In the genomic region with DNA sequence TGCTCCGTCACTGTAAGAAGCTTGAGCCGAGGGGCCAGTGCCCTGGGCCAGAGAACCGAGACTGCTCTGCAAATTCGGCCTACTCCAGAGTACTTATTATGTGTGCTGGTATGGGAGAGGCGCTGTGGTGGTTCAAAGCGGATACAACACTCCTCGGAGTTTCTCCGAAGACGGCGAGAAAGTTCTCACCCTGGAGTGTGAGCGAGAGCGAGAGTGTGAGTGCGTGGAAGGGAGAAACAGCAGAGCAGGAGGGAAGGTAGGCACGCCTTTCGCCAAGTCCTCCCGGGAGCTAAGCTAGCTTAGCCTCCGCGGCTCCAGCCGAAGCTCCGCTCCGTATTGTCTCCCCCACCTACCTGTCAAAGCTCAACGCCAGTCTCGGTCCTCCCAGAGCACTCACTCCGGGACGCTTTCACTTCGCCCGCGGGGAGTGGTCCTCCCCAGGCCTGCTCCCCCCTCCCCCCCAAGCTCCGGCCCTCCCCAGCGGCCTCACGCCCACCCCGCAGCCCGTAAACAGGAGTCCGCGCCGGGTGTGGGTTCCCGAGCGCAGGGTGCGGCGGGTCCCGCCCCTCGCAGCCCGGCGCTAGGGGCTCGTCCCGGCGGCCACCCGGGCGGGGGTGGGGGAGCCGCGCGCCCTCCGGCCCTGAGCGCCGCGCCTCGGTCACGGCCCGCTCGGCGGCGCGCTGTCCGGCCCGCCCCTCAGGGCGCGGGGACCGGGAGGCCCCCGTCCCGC, we compare ENCODE assay signal across 8 mouse cellular contexts. TPM values are rescaled to one million over a fixed set of nuclear protein-coding genes. Genes with fewer than 3 reads are reported as not detected.
A peak's percentile ranks its signal among the peaks of the same experiment; 100 is the strongest.
DNase-seq lines count a peak whose midpoint lies in the region; ATAC-seq lines count a peak whose summit lies in the region.

No protein-coding gene starts in this region.

- H3K27ac ChIP-seq in limb, embryonic 11.5 days (replicated peaks; ENCODE audit: low read depth, low read length), result peak overlapping the region; percentile 93
- peak overlapping the region; percentile 90 for H3K27ac ChIP-seq in midbrain, embryonic 11.5 days (ENCODE audit: low read depth, low read length)

- peak overlapping the region; percentile 88 for H3K4me3 ChIP-seq in limb, embryonic 11.5 days (ENCODE audit: low read depth, low read length)
- H3K4me3 ChIP-seq in midbrain, embryonic 11.5 days (ENCODE audit: low read depth, low read length), result peak overlapping the region; percentile 79

- peak; percentile 53 for ATAC-seq in common myeloid progenitor, adult 5-6 weeks (replicated peaks; ENCODE audit: low read depth, poor library complexity, severe bottlenecking)
- ATAC-seq in inflammation-experienced regulatory T-cells, adult 6 months, result peak; percentile 46
- peak; percentile 71 for ATAC-seq in limb, embryonic 11.5 days (ENCODE audit: insufficient number of reproducible peaks, low FRiP score, low TSS enrichment, low read depth)
- ATAC-seq in midbrain, embryonic 11.5 days (ENCODE audit: low FRiP score), result peak; percentile 87

- intact Hi-C loops in gastrocnemius, postnatal 14 days (cut with DNase I; ENCODE audit: low total_unique reads), result loop anchor here (10.0 kb wide), 1 partner anchor 113 kb away; no protein-coding TSS in a partner anchor

- WGBS in limb, embryonic 11.5 days, result under 1% methylated on average over 47 of the region's 70 CpGs
- 1% methylated on average over 41 of the region's 70 CpGs for WGBS in midbrain, embryonic 11.5 days

- peak overlapping the region; percentile 62 for H3K4me2 ChIP-seq in limb, embryonic 11.5 days (ENCODE audit: low read depth, severe bottlenecking)
- peak overlapping the region; percentile 75 for H3K4me2 ChIP-seq in midbrain, embryonic 11.5 days

- peak overlapping the region; percentile 90 for H3K9ac ChIP-seq in limb, embryonic 11.5 days (ENCODE audit: low read length)
- H3K9ac ChIP-seq in midbrain, embryonic 11.5 days (ENCODE audit: low read length), result peak overlapping the region; percentile 95

- no peaks in the 10 kb centered on the region for H3K36me3 ChIP-seq in limb, embryonic 11.5 days (ENCODE audit: control insufficient read depth, insufficient read depth, low read length)
- no peaks in the 10 kb centered on the region for H3K36me3 ChIP-seq in midbrain, embryonic 11.5 days (ENCODE audit: control insufficient read depth, insufficient read depth, low read length)

- no peaks in the 10 kb centered on the region for H3K27me3 ChIP-seq in limb, embryonic 11.5 days (ENCODE audit: control insufficient read depth, insufficient read depth, low read length)
- no peaks in the 10 kb centered on the region for H3K27me3 ChIP-seq in midbrain, embryonic 11.5 days (ENCODE audit: control insufficient read depth, insufficient read depth, low read length)

- peaks cover 8% of the 10 kb centered on the region; the same call in 1 of the 2 replicates for H3K4me1 ChIP-seq in limb, embryonic 11.5 days (ENCODE audit: control insufficient read depth, insufficient read depth, low read length)
- H3K4me1 ChIP-seq in midbrain, embryonic 11.5 days (ENCODE audit: control insufficient read depth, insufficient read depth, low read length), result peaks cover 11% of the 10 kb centered on the region

- DNase-seq in layer of hippocampus, adult 11-12 months (ENCODE audit: low spot score), result peak; percentile 34
- no peak for DNase-seq in layer of hippocampus, adult 9-10 months (ENCODE audit: low spot score)
- peak; percentile 33 for DNase-seq in gastrocnemius, postnatal 14 days
- peak; percentile 65 for DNase-seq in limb, embryonic 11.5 days (ENCODE audit: low spot score)
- peak; percentile 96 for DNase-seq in midbrain, embryonic 11.5 days (ENCODE audit: low spot score, missing footprints)
- peak; percentile 9 for DNase-seq in skeletal muscle tissue, adult 2 months (ENCODE audit: low read depth, low spot score)

- no peaks in the 10 kb centered on the region for H3K9me3 ChIP-seq in limb, embryonic 11.5 days (ENCODE audit: control insufficient read depth, low read length)
- no peaks in the 10 kb centered on the region for H3K9me3 ChIP-seq in midbrain, embryonic 11.5 days (ENCODE audit: control insufficient read depth, low read length)

RNA-seq across cellular contexts. Expression of gene Btbd7, which starts 0.8 kb away (rescaled TPM):
- total RNA-seq in common myeloid progenitor, adult 5-6 weeks (2017), result 21.4 and 25.6 TPM in 2 replicates
- 10 to 100 TPM; 17.0 to 17.6 TPM for total RNA-seq in gastrocnemius, postnatal 14 days (2021)
- polyA plus RNA-seq in inflammation-experienced regulatory T-cells, adult 6 months (2017; shearing (Covaris generic)), result 10 to 100 TPM in 2 of 3 experiments, 1 to 10 TPM in 1; 7.4 to 13.8 (median 10.4) TPM
- 18.7 and 19.7 TPM in 2 replicates for polyA plus RNA-seq in limb, embryonic 11.5 days (2014; fragmentation: Nextera tagmentation; extraction: Ambion mirVana)
- polyA plus RNA-seq in midbrain, embryonic 11.5 days (2014; fragmentation: Nextera tagmentation; extraction: Ambion mirVana), result 18.4 and 18.5 TPM in 2 replicates

RNA-seq across cellular contexts. Expression of gene Cox8c, which starts 21.6 kb away (rescaled TPM):
- not detected in 2 replicates for total RNA-seq in common myeloid progenitor, adult 5-6 weeks (2017)
- not detected for total RNA-seq in gastrocnemius, postnatal 14 days (2021)
- not detected for polyA plus RNA-seq in inflammation-experienced regulatory T-cells, adult 6 months (2017; shearing (Covaris generic))
- polyA plus RNA-seq in limb, embryonic 11.5 days (2014; fragmentation: Nextera tagmentation; extraction: Ambion mirVana), result not detected in 2 replicates
- polyA plus RNA-seq in midbrain, embryonic 11.5 days (2014; fragmentation: Nextera tagmentation; extraction: Ambion mirVana), result not detected in 2 replicates
